Mouse (Mus musculus): ENCODE data around the gene Gm20388. TPM values are rescaled to one million over a fixed set of nuclear protein-coding genes. Genes with fewer than 3 reads are reported as not detected.

The Gm20388 gene
- polyA plus RNA-seq, 1 experiment, result 18.7 TPM

DNA sequence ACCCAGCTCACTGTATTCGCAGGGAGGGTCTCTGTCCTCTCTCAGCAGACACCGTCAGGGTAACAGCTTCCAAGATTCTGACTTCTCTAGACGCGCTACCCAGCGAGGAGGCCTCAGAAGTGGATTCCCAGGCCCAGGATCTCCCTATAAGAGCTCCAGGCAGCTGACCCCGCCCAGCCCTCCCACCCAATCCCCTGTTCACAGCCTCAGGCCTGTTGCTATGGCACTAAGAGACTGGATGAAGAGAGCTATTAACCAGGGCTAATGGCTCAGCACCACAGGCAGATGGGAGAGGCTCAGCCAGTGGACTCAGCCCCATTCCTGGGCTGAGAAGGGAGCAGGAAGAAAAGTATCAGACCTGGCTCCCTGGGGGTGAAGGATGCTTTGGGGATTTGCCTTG lies 692.0 kb downstream of the Gm20388 start:
- Histone ChIP-seq H3K27ac (ENCODE audit: insufficient read depth, low read length) (no peak overlapping the region), H3K4me3 (replicated peaks; ENCODE audit: insufficient read depth, low read depth, low read length) (no peak overlapping the region), H3K4me1 (ENCODE audit: control insufficient read depth, insufficient read depth, low read length) (peaks cover 5% of the 10 kb centered on the region; the same call in 1 of the 2 replicates), H3K27me3 (ENCODE audit: control insufficient read depth, insufficient read depth, low read length) (no peaks in the 10 kb centered on the region)
- no peak for TF ChIP-seq POLR2A (IDR thresholded peaks at IDR 0.05; ENCODE audit: borderline replicate concordance, insufficient read depth, low read length)
- TF ChIP-seq CTCF (IDR thresholded peaks at IDR 0.05; ENCODE audit: borderline replicate concordance, insufficient read depth, low read depth, low read length), result no peak
- 65% methylated on average over 6 of the region's 6 CpGs for WGBS
- no peak for DNase-seq

DNA sequence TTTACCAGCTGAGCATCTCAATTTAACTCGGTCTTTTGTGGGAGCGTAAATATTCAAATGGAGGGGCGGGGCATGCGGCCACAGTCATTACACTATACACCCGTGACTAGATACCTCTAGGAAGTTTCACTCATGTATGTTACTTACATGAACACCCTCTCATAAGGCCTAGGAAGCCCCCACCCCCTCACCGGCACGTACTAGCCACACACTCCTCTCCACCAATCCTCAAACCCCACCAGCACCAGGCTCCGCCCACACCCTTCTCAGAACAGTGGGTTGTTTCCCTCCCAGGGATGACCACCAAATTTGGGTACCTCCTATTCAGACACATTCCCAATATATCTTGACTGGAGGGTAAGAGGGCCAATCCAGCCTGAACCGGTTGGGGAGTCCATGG lies 696.8 kb downstream of the Gm20388 start:
- 86% methylated on average over 9 of the region's 9 CpGs for WGBS

DNA sequence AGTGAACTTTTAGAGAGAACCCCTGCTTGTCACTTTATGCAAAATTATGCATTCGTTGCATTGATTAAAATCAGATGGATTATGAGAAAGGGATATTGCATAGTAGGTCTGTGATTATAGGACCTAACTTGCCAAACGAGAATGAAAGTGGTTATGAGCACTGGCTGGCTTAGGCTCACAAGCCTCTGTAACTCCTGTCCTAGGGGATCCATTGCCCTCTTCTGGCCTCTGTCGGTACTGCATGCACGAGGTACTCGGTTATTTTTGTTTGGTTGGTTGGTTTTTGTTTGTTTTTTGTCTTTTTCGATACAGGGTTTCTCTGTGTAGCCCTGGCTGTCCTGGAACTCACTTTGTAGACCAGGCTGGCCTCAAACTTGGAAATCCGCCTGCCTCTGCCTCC lies 697.2 kb downstream of the Gm20388 start:
- no peaks in the 10 kb centered on the region for H3K27me3 ChIP-seq (ENCODE audit: control insufficient read depth, insufficient read depth, low read length)
- no peaks in the 10 kb centered on the region for H3K4me1 ChIP-seq (ENCODE audit: control insufficient read depth, insufficient read depth, low read length)
- WGBS, result 9% methylated on average over 7 of the region's 7 CpGs
- peak; percentile 89 for TF ChIP-seq CTCF (IDR thresholded peaks at IDR 0.05; ENCODE audit: borderline replicate concordance, insufficient read depth, low read depth, low read length)
- TF ChIP-seq POLR2A (IDR thresholded peaks at IDR 0.05; ENCODE audit: borderline replicate concordance, insufficient read depth, low read length), result no peak
- H3K27ac ChIP-seq (ENCODE audit: insufficient read depth, low read length), result no peak overlapping the region
- H3K4me3 ChIP-seq (replicated peaks; ENCODE audit: insufficient read depth, low read depth, low read length), result no peak overlapping the region
- DNase-seq, result peak; percentile 65 to 81

More for the DNA sequence above, 696.8 kb downstream of the Gm20388 start:
- H3K4me3 ChIP-seq (replicated peaks; ENCODE audit: insufficient read depth, low read depth, low read length), result no peak overlapping the region
- no peaks in the 10 kb centered on the region for H3K4me1 ChIP-seq (ENCODE audit: control insufficient read depth, insufficient read depth, low read length)
- DNase-seq, result no peak
- H3K27me3 ChIP-seq (ENCODE audit: control insufficient read depth, insufficient read depth, low read length), result no peaks in the 10 kb centered on the region
- no peak for TF ChIP-seq POLR2A (IDR thresholded peaks at IDR 0.05; ENCODE audit: borderline replicate concordance, insufficient read depth, low read length)
- H3K27ac ChIP-seq (ENCODE audit: insufficient read depth, low read length), result no peak overlapping the region

DNA sequence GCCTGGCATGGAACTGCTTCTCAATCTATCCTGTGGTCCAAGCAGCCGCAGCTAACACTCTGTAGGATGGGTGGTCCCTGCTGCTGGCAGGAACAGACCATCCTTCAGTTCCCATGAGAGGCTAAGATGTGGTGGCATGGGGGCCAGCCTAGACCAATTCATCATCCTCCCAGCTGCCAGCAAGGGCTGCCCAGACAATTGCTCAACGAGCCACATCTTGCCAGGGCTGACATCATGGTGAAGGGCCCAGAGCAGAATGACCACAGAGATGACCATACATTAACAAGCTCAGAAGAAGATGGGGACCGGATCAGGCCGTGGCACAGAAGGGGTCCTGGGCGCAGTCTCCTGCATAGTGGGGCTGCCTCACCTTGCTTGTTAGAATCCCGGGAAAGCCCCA lies 700.2 kb downstream of the Gm20388 start:
- TF ChIP-seq CTCF (IDR thresholded peaks at IDR 0.05; ENCODE audit: borderline replicate concordance, insufficient read depth, low read depth, low read length) (no peak), POLR2A (IDR thresholded peaks at IDR 0.05; ENCODE audit: borderline replicate concordance, insufficient read depth, low read length) (no peak)
- WGBS, result 81% methylated on average over 6 of the region's 6 CpGs

GRCm38 (mm10) chr8:120614491-120614890 lies 703.9 kb downstream of the Gm20388 start:
- Histone ChIP-seq H3K27ac (ENCODE audit: insufficient read depth, low read length) (no peak overlapping the region), H3K4me3 (replicated peaks; ENCODE audit: insufficient read depth, low read depth, low read length) (no peak overlapping the region), H3K27me3 (ENCODE audit: control insufficient read depth, insufficient read depth, low read length) (no peaks in the 10 kb centered on the region), H3K4me1 (ENCODE audit: control insufficient read depth, insufficient read depth, low read length) (no peaks in the 10 kb centered on the region)
- DNase-seq, result no peak
- WGBS, result 90% methylated on average over 3 of the region's 3 CpGs
- TF ChIP-seq CTCF (IDR thresholded peaks at IDR 0.05; ENCODE audit: borderline replicate concordance, insufficient read depth, low read depth, low read length) (no peak), POLR2A (IDR thresholded peaks at IDR 0.05; ENCODE audit: borderline replicate concordance, insufficient read depth, low read length) (no peak)

More for the DNA sequence above, 700.2 kb downstream of the Gm20388 start:
- Histone ChIP-seq H3K27me3 (ENCODE audit: control insufficient read depth, insufficient read depth, low read length) (no peaks in the 10 kb centered on the region), H3K4me3 (replicated peaks; ENCODE audit: insufficient read depth, low read depth, low read length) (no peak overlapping the region), H3K4me1 (ENCODE audit: control insufficient read depth, insufficient read depth, low read length) (no peaks in the 10 kb centered on the region), H3K27ac (ENCODE audit: insufficient read depth, low read length) (no peak overlapping the region)
- no peak for DNase-seq

DNA sequence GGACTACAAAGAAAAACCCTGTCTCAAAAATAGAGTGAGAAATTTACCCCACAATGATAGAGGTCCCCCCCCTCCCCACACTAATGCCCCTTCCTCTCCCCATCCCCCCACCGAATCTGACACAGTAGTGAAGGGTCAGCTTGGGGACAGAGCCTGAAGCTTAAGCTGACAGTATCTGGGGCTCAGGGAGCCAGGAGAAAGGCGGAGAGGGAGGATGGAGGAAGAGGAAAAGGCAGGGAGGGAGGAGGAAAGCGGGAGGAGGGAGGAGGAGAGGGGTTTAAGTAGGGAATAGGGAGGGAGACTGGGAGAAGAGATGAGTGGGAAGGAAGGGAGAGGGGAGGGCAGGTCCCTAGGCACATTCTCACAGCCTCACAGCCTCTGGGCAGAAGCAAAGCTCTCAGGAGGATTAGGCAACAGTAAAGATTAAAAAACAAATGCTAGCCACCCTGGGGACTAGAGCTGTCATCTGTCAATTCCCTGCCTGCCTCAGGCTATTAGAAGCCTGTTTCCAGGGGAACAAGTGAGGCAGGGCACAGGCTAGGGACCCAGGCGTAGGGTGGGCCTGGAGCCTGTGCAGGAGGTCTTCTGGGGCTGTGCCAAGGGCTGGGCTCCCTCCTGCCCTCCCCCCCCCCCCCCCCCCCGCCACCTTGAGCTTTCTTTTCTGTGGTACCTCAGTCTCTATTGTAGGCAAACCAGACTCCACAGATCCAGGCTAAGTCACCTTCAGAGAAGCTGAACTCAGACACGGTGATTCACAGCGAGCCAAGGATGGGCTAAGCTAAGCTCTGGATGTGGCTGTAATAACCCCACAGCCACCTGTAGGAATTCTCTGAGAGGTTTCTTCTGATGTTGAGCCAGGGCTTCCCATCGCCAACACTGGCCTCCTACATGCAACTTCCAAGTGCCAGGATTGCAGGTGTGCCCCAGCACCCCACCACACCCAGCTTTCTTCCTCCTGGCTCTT lies 706.3 kb downstream of the Gm20388 start:
- WGBS, result 64% methylated on average over 8 of the region's 8 CpGs

DNA sequence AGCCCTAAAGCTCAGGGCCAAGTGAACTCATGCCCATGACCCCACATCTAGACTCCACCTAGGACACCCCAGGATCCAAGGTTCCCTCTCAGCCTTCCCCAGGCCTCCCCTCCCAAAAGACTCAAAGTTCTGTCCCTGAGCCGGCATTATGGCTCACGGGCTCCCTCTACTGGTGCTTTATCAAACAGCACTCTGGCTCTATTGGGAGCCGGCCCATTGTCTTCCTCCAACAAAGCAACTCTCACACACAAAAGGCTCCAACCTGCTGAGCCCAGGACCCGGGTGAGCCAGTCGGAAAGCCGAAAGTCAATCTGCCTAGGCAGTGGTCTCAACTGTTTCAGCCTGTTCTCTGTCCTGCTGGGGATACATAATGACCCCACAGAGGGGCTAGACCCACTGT lies 707.5 kb downstream of the Gm20388 start:
- no peak overlapping the region for H3K27ac ChIP-seq (ENCODE audit: insufficient read depth, low read length)
- H3K4me3 ChIP-seq (replicated peaks; ENCODE audit: insufficient read depth, low read depth, low read length), result no peak overlapping the region
- TF ChIP-seq CTCF (IDR thresholded peaks at IDR 0.05; ENCODE audit: borderline replicate concordance, insufficient read depth, low read depth, low read length), result peak; percentile 78
- no peak for TF ChIP-seq POLR2A (IDR thresholded peaks at IDR 0.05; ENCODE audit: borderline replicate concordance, insufficient read depth, low read length)
- peak; percentile 55 to 73 for DNase-seq
- WGBS, result 0% methylated on average over 6 of the region's 6 CpGs
- H3K27me3 ChIP-seq (ENCODE audit: control insufficient read depth, insufficient read depth, low read length), result no peaks in the 10 kb centered on the region
- H3K4me1 ChIP-seq (ENCODE audit: control insufficient read depth, insufficient read depth, low read length), result no peaks in the 10 kb centered on the region

More for the DNA sequence above, 706.3 kb downstream of the Gm20388 start:
- no peak for TF ChIP-seq POLR2A (IDR thresholded peaks at IDR 0.05; ENCODE audit: borderline replicate concordance, insufficient read depth, low read length)
- TF ChIP-seq CTCF (IDR thresholded peaks at IDR 0.05; ENCODE audit: borderline replicate concordance, insufficient read depth, low read depth, low read length), result no peak
- H3K27ac ChIP-seq (ENCODE audit: insufficient read depth, low read length), result no peak overlapping the region
- no peak overlapping the region for H3K4me3 ChIP-seq (replicated peaks; ENCODE audit: insufficient read depth, low read depth, low read length)
- no peaks in the 10 kb centered on the region for H3K27me3 ChIP-seq (ENCODE audit: control insufficient read depth, insufficient read depth, low read length)
- no peak for DNase-seq
- H3K4me1 ChIP-seq (ENCODE audit: control insufficient read depth, insufficient read depth, low read length), result no peaks in the 10 kb centered on the region
